Mouse (Mus musculus) layer of hippocampus, adult 9-11 months (tissue): ENCODE measurements at regions not wholly inside any gene's neighbourhood (a gene's known extent, or its start where the extent isn't known, plus 50 kb on each side); places are given as distances from the start of the nearest gene placed in this dataset.

Experiments
- DNase-seq: peaks from one replicate; pipeline ENCODE4 v3.0.0; 2022

DNA sequence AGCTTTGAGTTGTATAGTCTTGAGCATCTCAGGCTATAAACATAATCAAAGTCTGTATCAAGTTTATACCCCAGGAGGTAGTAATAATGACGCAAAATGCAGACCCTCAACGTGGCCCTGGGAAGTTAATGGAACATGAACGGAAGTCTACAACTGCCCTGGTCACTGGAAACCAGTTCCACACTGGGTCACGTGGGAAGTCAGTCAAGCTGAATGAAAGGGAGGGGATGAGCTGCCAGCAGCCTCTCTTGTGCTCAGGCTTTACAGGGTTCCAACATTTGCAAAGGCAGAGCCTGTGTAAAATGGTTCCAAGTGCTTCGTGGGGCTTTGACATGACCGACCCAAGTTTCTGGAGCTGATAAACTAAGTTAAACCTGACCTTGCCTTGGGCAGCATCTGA is 229.4 kb downstream of the Lnpk start:
- DNase-seq: no peak

GRCm38 (mm10) chr2:74306301-74306700 is 272.9 kb downstream of the Lnpk start:
- DNase-seq: no peak

DNA sequence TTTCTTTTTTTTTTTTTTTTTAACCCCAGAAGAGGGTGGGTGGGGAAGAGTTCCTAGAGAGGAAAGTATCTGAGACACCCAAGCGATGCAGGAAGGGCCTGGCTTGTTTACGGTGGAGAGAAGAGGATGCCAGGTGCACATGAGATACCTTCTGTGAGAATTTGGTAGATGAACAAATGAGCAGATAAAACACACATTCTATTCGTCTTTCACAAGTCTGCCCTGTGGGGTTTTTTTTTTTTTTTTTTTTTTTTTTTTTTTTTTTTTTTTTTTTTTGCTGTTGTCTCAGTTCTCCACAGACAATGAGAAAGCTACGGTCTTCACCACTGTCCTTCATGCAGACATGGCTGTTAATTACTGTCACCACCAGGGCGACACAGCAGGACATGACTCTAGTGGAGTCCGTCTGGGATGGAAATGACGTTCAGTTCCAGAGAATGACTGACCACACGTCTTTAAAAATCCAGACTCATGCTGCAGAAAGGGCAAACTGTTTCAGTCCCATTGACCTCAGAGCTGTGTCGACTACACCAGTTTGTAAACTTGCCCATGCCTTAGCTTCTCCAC is 278.3 kb downstream of the Lnpk start:
- DNase-seq: no peak

DNA sequence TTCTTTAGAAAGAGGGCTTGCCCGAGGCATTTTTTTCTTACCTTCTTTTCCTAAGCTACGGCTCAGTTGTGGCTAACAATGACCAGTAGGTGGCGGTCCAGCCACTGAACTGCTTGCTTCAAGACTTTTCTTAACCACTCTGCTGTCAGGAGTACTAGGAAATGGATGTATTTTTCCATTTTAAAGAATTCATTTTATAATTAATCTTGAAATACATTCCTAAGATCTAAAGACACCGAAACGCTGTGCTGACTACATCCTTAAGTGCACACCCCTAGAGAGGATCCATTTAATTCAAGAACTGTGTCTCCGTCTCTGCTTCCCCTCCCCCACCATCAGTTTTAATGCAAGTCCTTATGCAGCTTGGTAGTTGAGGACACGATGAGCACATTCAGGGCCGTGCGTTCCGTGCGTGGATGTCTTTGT is 278.9 kb downstream of the Lnpk start:
- peak; percentile 50 for DNase-seq

DNA sequence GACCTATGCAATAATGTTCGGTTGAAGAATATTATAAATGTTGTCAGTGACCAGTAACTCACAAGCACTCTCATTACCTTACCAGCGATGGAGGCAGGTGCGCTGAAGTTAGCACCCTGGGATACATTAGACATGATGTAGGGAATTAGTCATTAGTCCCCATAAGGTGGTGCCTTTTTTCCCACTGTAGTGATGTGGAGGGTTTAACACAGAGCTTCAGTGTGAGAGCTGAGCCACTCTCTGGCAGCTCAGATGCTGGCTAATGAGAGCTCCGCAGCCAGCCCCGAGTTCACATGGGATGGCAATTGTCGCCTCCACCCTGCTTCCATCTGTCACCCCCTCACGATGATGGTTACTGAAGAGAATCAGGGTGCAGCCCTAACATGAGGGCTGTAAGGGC is 286.6 kb downstream of the Lnpk start:
- peak; percentile 4 for DNase-seq

DNA sequence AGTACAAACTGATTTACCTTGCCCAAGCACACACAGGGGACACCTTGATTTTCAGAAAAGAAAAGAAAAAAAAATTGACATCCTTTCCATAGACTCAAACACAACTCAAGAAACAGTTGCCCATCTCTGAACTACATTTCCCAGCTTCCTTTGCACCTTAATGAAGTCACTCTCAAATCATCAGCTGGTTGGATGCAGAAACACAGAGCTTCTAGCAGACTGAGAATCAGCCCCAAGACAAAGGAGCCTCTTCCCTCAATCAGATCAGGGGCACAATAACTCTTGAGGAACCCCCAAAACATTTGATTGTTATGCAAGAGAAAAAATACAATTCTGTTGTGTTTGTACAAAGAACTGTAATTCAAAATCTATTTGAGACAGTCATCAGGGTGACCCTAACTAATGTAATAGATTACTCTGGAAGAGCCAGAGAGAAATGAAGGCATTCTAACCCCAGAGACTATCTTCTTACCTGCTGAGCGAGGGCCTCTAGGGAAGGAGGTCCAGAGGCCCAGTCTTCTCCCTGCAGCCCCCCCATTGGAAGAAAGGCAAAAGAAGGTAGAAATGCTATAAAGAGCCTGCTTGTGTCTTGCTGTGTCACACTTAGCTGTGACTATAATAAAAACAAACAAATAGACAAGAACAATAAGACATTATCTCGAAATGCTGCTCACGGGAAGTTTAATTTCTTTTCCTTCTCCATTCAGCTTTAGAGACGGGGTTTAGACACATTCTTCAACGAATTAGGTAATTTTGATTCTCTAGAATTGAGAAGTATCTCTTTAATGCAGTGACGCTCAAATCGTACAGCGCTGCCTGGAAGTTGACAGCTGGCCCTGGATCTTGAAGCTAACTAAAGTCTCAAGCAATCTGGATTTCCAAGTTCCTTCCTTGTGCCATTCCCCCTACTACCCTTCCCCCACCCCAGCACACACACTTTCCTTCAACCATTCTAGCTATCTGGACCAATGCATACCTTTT is 287.5 kb downstream of the Lnpk start:
- no peak for DNase-seq

DNA sequence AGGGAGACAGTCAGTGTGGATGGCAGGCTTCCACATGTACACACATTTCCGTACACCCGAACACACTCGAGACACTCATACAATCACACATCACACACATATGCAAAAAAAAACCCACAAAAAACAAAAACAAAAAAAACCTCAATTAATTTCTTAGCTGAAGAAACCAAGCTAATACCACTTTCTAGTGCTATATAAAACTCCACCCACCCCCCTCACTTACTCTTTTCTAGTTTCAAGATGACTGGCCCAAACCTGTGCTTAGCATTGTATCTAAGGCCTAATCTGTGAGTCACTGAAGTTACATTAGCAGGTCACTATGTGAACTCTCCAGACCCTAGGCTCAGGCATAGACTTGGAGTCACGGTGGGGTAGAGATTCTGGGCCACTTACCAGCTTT is 293.6 kb downstream of the Lnpk start:
- no peak for DNase-seq

DNA sequence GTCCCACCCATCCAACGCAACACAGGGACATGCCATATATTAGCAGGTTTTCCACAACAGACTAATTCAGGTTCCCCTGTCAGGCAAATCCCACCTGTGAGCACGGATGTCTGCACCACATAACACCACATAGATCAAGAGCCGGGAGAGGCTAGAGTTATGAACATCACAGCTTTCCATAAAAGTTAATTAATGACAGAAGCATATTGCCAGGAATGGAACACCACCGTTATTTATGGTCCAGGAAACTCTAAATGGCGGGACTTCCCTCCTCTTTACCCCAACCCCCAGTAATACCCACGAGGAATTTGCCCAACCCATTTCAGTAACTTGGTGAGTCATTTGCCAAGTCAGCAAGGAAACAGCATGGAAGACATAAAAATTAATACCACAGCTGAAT is 314.3 kb downstream of the Lnpk start:
- no peak for DNase-seq

GRCm38 (mm10) chr2:74257034-74257781 is 322.0 kb downstream of the Lnpk start:
- DNase-seq: no peak

GRCm38 (mm10) chr2:74247521-74247920 is 331.7 kb downstream of the Lnpk start:
- no peak for DNase-seq

- no peak for DNase-seq
Observed at GRCm38 (mm10) chr2:74246631-74247030, 332.6 kb downstream of the Lnpk start.

- DNase-seq: no peak
Observed at GRCm38 (mm10) chr2:74244203-74244602, 333.1 kb upstream of the Atp5g3 start.

DNA sequence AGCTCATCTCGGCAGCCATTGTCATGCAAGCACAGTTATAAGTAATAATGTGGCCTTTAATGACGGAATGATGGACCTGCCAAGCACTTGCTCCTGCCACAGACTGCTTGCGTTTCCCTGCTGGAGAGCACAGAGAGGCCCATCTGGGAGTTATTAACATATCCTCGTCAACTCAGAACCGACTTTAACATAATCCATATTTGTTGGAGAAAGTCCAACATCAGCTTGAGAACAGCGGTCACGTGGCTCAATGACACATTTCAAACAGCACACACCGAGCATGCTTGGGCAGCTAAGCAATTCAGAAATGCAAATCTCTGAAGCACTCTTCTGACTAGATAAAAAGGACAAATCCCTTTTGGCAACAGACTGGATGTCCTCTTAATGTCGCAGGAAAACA is 332.7 kb upstream of the Atp5g3 start:
- DNase-seq: peak; percentile 42

- DNase-seq: no peak
Observed at GRCm38 (mm10) chr2:74239586-74239985, 328.5 kb upstream of the Atp5g3 start.

DNA sequence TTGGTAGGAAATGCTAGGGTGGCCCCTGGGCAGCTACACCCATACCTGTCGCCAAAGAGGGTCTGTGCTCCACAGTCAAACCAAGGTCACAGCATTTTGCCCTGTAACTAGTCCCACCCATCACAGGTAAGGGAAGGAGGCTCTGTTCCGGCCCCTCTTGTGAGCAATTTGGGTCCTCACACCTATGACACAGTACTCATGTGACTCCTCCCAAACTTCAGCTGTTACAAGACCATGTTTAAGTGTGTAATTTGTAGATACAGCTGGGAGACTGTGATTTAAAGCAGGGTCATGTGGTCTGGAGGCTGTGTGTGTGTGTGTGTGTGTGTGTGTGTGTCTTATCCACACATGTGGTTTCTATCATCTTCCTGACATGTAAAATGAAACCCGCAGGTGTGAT is 306.3 kb upstream of the Atp5g3 start:
- no peak for DNase-seq

DNA sequence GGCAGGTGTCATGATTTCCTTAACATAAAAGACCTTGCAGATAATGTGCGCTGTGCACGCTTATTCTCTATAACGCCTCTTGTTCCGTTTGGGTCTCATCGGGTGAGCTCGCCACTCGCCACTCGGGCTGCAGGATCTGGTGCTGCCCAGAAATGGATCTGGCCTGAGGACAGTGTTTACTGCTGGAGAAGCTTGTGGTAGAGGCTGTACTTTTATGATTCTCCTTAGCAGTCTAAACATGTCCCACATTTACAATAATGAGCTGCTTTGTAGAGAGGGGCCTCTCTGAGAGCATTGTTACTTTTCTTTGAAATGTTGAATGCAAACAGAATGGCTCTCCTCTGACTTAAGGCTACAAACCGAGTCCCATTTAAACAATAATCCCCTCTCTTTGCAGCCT is 299.1 kb upstream of the Atp5g3 start:
- DNase-seq: no peak

- no peak for DNase-seq
Observed at GRCm38 (mm10) chr2:74209421-74209917, 298.3 kb upstream of the Atp5g3 start.

GRCm38 (mm10) chr2:74207440-74207839 is 296.3 kb upstream of the Atp5g3 start:
- no peak for DNase-seq

GRCm38 (mm10) chr2:74202776-74203175 is 291.6 kb upstream of the Atp5g3 start:
- no peak for DNase-seq

DNA sequence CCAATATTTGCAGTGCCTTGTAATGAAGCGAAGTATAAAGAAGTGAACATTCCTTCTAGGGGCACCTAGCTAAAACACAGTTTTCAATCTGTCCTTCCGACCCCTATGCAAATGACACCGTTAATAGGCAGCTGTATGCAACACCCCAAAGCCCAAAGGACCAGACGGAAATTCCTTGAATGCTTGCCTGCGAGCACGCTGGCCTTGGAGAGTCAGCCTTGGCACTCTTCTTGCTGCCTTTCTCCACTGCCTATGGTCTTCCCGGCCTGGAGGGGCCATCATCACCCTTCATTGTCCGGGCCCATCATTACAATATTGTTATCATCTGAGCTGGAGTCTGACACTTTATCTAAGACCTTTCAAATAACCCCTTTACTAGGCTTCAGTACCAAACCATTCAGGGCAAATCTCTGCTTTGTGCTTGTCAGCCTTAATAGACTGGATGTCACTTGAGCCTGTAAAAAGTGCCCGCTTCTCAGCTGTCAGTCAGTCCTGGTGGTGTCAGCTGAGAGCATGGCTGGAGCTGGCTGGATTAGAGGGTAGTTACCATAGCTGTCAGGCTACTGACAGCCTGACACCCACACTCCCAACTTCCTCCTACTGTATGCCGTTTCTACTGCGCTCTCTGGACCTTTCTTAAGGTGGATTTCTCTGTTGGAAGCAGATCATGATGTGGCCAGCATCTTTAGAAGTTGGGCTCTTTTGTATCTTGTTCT is 290.6 kb upstream of the Atp5g3 start:
- no peak for DNase-seq

GRCm38 (mm10) chr2:74199550-74199949 is 288.4 kb upstream of the Atp5g3 start:
- DNase-seq: no peak

GRCm38 (mm10) chr2:74187963-74188790 is 277.1 kb upstream of the Atp5g3 start:
- no peak for DNase-seq
